Mouse (Mus musculus): ENCODE measurements around the gene E2f8. TPM values are rescaled to one million over a fixed set of nuclear protein-coding genes. Genes with fewer than 3 reads are reported as not detected.

E2f8 gene
- total and polyA plus RNA-seq, 2 experiments from 2014 or later: 1.1 to 2.0 TPM

- H3K27me3 ChIP-seq (ENCODE audit: insufficient read depth, low read length): no peaks in the 10 kb centered on the region
- peak; percentile 21 for DNase-seq
- 29% methylated on average over 4 of the region's 4 CpGs for WGBS
Observed at GRCm38 (mm10) chr7:48834371-48834970, 46.9 kb downstream of the E2f8 start.

GRCm38 (mm10) chr7:48832735-48833134, 48.7 kb downstream of the E2f8 start:
- H3K9ac ChIP-seq: no peak overlapping the region
- no peak overlapping the region for H3K4me2 ChIP-seq (ENCODE audit: low read depth)
- no peak overlapping the region for H3K27ac ChIP-seq (ENCODE audit: low read depth, low read length)
- DNase-seq: no peak
- no peaks in the 10 kb centered on the region for H3K9me3 ChIP-seq (ENCODE audit: low read length)
- peaks cover 4% of the 10 kb centered on the region for H3K36me3 ChIP-seq (ENCODE audit: insufficient read depth)
- 84% methylated on average over 1 of the region's 1 CpGs for WGBS
- no peak for ATAC-seq
- TF ChIP-seq CTCF (IDR thresholded peaks at IDR 0.05; ENCODE audit: low read depth): no peak
- no peaks in the 10 kb centered on the region for H3K27me3 ChIP-seq (ENCODE audit: insufficient read depth, low read length)
- no peak overlapping the region for H3K4me3 ChIP-seq (ENCODE audit: low read depth, low read length)
- H3K4me1 ChIP-seq (ENCODE audit: insufficient read depth): no peaks in the 10 kb centered on the region

More at GRCm38 (mm10) chr7:48834371-48834970, 46.9 kb downstream of the E2f8 start:
- Histone ChIP-seq H3K36me3 (ENCODE audit: insufficient read depth) (no peaks in the 10 kb centered on the region), H3K27ac (ENCODE audit: low read depth, low read length) (peak overlapping the region; percentile 15; the same call in 1 of the 2 replicates), H3K4me2 (ENCODE audit: low read depth) (no peak overlapping the region), H3K4me1 (ENCODE audit: insufficient read depth) (no peaks in the 10 kb centered on the region), H3K9me3 (ENCODE audit: low read length) (no peaks in the 10 kb centered on the region), H3K4me3 (ENCODE audit: low read depth, low read length) (no peak overlapping the region), H3K9ac (no peak overlapping the region)
- TF ChIP-seq CTCF (IDR thresholded peaks at IDR 0.05; ENCODE audit: low read depth): no peak
- ATAC-seq: peak; percentile 43

GRCm38 (mm10) chr7:48830395-48830794, 51.0 kb downstream of the E2f8 start:
- DNase-seq (no peak), ATAC-seq (no peak)
- Histone ChIP-seq H3K27ac (ENCODE audit: low read depth, low read length) (no peak overlapping the region), H3K36me3 (ENCODE audit: insufficient read depth) (peaks cover 24% of the 10 kb centered on the region), H3K4me3 (ENCODE audit: low read depth, low read length) (no peak overlapping the region), H3K9ac (no peak overlapping the region), H3K27me3 (ENCODE audit: insufficient read depth, low read length) (no peaks in the 10 kb centered on the region), H3K9me3 (ENCODE audit: low read length) (no peaks in the 10 kb centered on the region), H3K4me1 (ENCODE audit: insufficient read depth) (no peaks in the 10 kb centered on the region), H3K4me2 (ENCODE audit: low read depth) (no peak overlapping the region)
- 59% methylated on average over 2 of the region's 2 CpGs for WGBS
- TF ChIP-seq CTCF (IDR thresholded peaks at IDR 0.05; ENCODE audit: low read depth): no peak

- H3K27ac ChIP-seq (ENCODE audit: low read depth, low read length): no peak overlapping the region
- TF ChIP-seq CTCF (IDR thresholded peaks at IDR 0.05; ENCODE audit: low read depth): no peak
- no peaks in the 10 kb centered on the region for H3K27me3 ChIP-seq (ENCODE audit: insufficient read depth, low read length)
- H3K4me1 ChIP-seq (ENCODE audit: insufficient read depth): no peaks in the 10 kb centered on the region
- H3K9me3 ChIP-seq (ENCODE audit: low read length): no peaks in the 10 kb centered on the region
- H3K9ac ChIP-seq: no peak overlapping the region
- WGBS: 79% methylated on average over 5 of the region's 5 CpGs
- no peak overlapping the region for H3K4me2 ChIP-seq (ENCODE audit: low read depth)
- H3K36me3 ChIP-seq (ENCODE audit: insufficient read depth): peaks cover 35% of the 10 kb centered on the region
- ATAC-seq (no peak), DNase-seq (no peak)
- H3K4me3 ChIP-seq (ENCODE audit: low read depth, low read length): no peak overlapping the region
Observed at GRCm38 (mm10) chr7:48829177-48829910, 52.1 kb downstream of the E2f8 start.

- ATAC-seq: no peak
- WGBS: 90% methylated on average over 6 of the region's 6 CpGs
- TF ChIP-seq CTCF (IDR thresholded peaks at IDR 0.05; ENCODE audit: low read depth): no peak
Observed at GRCm38 (mm10) chr7:48825170-48825569, 56.2 kb downstream of the E2f8 start.

GRCm38 (mm10) chr7:48824671-48825070, 56.7 kb downstream of the E2f8 start:
- TF ChIP-seq CTCF (IDR thresholded peaks at IDR 0.05; ENCODE audit: low read depth): no peak
- Histone ChIP-seq H3K4me2 (ENCODE audit: low read depth) (no peak overlapping the region), H3K4me3 (ENCODE audit: low read depth, low read length) (no peak overlapping the region), H3K27ac (ENCODE audit: low read depth, low read length) (no peak overlapping the region), H3K36me3 (ENCODE audit: insufficient read depth) (peaks cover 71% of the 10 kb centered on the region), H3K4me1 (ENCODE audit: insufficient read depth) (no peaks in the 10 kb centered on the region), H3K9me3 (ENCODE audit: low read length) (no peaks in the 10 kb centered on the region), H3K27me3 (ENCODE audit: insufficient read depth, low read length) (no peaks in the 10 kb centered on the region), H3K9ac (no peak overlapping the region)
- WGBS: 88% methylated on average over 1 of the region's 1 CpGs
- no peak for ATAC-seq
- no peak for DNase-seq

More at GRCm38 (mm10) chr7:48825170-48825569, 56.2 kb downstream of the E2f8 start:
- H3K27ac ChIP-seq (ENCODE audit: low read depth, low read length): no peak overlapping the region
- no peaks in the 10 kb centered on the region for H3K4me1 ChIP-seq (ENCODE audit: insufficient read depth)
- H3K36me3 ChIP-seq (ENCODE audit: insufficient read depth): peaks cover 66% of the 10 kb centered on the region
- H3K4me3 ChIP-seq (ENCODE audit: low read depth, low read length): no peak overlapping the region
- H3K9me3 ChIP-seq (ENCODE audit: low read length): no peaks in the 10 kb centered on the region
- no peaks in the 10 kb centered on the region for H3K27me3 ChIP-seq (ENCODE audit: insufficient read depth, low read length)
- no peak for DNase-seq
- no peak overlapping the region for H3K9ac ChIP-seq
- H3K4me2 ChIP-seq (ENCODE audit: low read depth): no peak overlapping the region

- WGBS: 96% methylated on average over 3 of the region's 3 CpGs
- no peak overlapping the region for H3K9ac ChIP-seq
- H3K27me3 ChIP-seq (ENCODE audit: insufficient read depth, low read length): no peaks in the 10 kb centered on the region
- no peak overlapping the region for H3K27ac ChIP-seq (ENCODE audit: low read depth, low read length)
- no peak for ATAC-seq
- TF ChIP-seq CTCF (IDR thresholded peaks at IDR 0.05; ENCODE audit: low read depth): no peak
- no peaks in the 10 kb centered on the region for H3K4me1 ChIP-seq (ENCODE audit: insufficient read depth)
- H3K36me3 ChIP-seq (ENCODE audit: insufficient read depth): peaks cover 81% of the 10 kb centered on the region
- H3K9me3 ChIP-seq (ENCODE audit: low read length): no peaks in the 10 kb centered on the region
- H3K4me3 ChIP-seq (ENCODE audit: low read depth, low read length): no peak overlapping the region
- no peak for DNase-seq
- no peak overlapping the region for H3K4me2 ChIP-seq (ENCODE audit: low read depth)
Observed at GRCm38 (mm10) chr7:48823621-48824020, 57.8 kb downstream of the E2f8 start.
